Mouse (Mus musculus) lung, adult 2 months (tissue): ENCODE data around the gene Marveld3.

Source experiments
- CTCF ChIP-seq: fragments of 200-500 bp; IDR thresholded peaks from 2 replicates; pipeline ENCODE4 v1.5.1; 2011; ENCODE audit warnings: mild to moderate bottlenecking, low read length, control low read depth; ENCODE audit not compliant: insufficient read depth
- POLR2A ChIP-seq: fragments of 200-500 bp; IDR thresholded peaks from 2 replicates; pipeline ENCODE4 v1.6.1; 2011; ENCODE audit warnings: low read depth, mild to moderate bottlenecking, control low read depth, low read length, borderline replicate concordance; ENCODE audit errors: extremely low read depth

DNA sequence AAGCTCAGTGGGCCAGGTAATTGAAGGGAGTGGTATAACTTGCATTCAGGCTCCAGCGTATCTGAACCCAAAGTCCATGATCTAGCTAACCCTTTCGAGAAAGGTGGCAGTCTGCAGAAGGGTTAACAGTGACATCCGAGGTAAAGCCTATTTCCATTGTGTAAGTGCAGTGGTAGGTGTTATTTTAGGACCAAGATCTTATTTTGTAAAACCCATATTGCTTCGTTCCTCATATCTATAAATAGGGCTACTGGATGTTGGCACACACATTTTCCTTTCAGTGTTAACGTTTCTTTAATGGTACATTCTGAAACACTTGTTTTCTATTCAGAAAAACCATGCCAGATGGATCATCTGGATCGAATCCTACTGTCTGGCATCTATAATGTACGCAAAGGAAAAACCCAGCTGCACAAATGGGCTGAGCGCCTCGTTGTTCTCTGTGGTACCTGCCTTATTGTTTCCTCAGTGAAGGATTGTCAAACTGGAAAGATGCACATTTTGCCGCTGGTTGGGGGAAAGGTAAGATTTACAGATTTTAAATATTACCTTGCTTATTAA, 58.0 kb downstream of the Marveld3 start:
- TF ChIP-seq POLR2A, result no peak
- no peak for TF ChIP-seq CTCF
